9 mouse cellular contexts compared by ENCODE assay signal in genomic region chr3:97214439-97214838, GRCm38 (mm10). TPM values are rescaled to one million over a fixed set of nuclear protein-coding genes. Genes with fewer than 3 reads are reported as not detected.
DNase-seq lines count a peak whose midpoint lies in the region; ATAC-seq lines count a peak whose summit lies in the region.
"Had no signal": no experiment of that assay in that cellular context is flagged by ENCODE, and none has a peak within 500 bp of the region (broad histone marks: within the 10 kb centered on the region; RNA-seq: fewer than 3 reads in every experiment).

No protein-coding gene starts in this region.

- ATAC-seq in inflammation-experienced regulatory T-cells, adult 6 months = no peak

- peak; percentile 40 to 56 for DNase-seq in cerebellum, postnatal 10 days
- no peak for DNase-seq in cerebellum, adult 8-10 months
- peak; percentile 39 to 50 for DNase-seq in kidney, postnatal 25 days
- DNase-seq in kidney, adult 9 months = no peak
- peak; percentile 86 for DNase-seq in 3T3-L1 (ENCODE audit: low read depth, low spot score)
- DNase-seq in heart, adult 8-10 months (ENCODE audit: low spot score) = peak; percentile 31
- no peak for DNase-seq in cerebellum, adult 9-11 months
- DNase-seq: kidney, adult 18-20 months had no signal

RNA-seq across cellular contexts. Expression of gene Acp6, which starts 55.9 kb away (rescaled TPM):
- 10 to 100 TPM; 31.9 to 37.2 (median 34.1) TPM for total RNA-seq in heart, adult 8-10 months (2022)
- polyA plus RNA-seq in inflammation-experienced regulatory T-cells, adult 6 months (2017; shearing (Covaris generic)) = 10 to 100 TPM; 21.5 to 49.1 (median 47.1) TPM

Comparison
In these comparisons a context has a peak if more than half of its experiments do, and no peak if none do; other contexts are left out.
1. DNase-seq: peak in cerebellum, postnatal 10 days (2 of 2), kidney, postnatal 25 days (2 of 2), 3T3-L1 (single experiment) and heart, adult 8-10 months (single experiment); none in cerebellum, adult 8-10 months (single experiment), kidney, adult 9 months (single experiment) and cerebellum, adult 9-11 months (single experiment).